Mouse (Mus musculus): ENCODE measurements around the gene Xrcc1. TPM values are rescaled to one million over a fixed set of nuclear protein-coding genes. Genes with fewer than 3 reads are reported as not detected.

The Xrcc1 gene
- total RNA-seq, 1 experiment from 2014 or later, result 51.2 TPM

DNA sequence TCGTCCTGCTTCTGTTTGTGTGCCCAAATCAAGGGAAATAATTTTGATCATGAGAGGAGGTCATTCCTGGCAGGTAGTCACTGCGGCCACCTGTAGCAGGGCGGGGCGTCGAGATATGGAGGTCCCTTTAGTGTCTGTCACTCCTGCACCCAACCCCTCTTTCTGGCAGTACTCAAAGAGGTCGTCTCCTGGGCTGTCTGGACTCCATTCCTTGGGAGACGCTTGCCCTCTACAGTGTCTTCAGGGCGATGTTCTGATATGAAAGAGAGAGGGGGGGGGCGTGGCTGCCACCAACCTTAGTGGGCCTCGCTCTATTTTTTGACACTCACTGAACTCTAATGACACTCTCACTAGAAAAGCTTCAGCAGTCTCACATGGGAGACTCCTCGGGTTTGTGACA, 16.5 kb upstream of the Xrcc1 start:
- no peak for DNase-seq

DNA sequence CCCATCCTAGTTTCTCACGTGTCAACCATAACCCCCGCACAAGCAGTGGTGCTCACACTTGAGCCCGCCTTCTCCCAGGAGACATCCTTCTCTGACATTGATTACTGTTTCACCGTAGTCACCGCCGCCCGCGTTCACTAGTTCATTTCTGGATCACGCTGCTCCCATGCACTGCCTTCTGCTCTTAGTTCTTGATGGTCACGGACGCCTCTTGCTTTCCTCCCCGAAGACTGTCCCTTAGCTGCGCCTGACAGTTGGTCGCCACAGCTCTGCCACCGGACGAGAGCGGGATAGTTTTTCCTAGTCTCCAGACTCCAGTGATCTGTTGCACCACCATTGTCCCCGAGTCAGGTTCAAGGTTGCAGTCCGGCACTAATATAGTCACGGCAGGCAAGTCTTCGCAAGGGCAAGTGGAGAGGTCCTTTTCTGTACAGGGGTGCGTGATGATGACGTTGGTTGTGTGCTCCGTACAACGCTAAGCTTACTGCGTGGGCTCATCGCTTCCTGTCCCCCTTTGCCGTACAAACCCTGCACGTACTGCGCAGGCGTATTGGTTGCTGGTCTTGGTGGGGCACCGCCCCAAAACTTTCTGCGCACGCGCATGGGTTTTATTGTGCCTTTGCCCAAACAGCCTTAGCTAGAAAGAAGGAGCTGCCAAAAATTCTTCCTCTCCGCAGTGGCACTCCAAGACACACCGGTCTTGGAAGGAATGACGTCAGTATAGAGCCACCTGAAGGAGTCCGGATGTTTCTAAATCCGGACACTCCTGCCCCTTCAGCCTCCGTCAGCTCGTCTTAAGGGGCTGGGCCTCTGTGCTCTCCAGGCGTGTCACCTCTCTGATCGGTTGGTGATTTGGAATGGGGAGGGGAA, 15.8 kb upstream of the Xrcc1 start, which contains the start of gene Irgq:
Irgq (plus strand) TSS at position 628 of the 870 bp plus-strand sequence.
- peak; percentile 99 for DNase-seq

DNA sequence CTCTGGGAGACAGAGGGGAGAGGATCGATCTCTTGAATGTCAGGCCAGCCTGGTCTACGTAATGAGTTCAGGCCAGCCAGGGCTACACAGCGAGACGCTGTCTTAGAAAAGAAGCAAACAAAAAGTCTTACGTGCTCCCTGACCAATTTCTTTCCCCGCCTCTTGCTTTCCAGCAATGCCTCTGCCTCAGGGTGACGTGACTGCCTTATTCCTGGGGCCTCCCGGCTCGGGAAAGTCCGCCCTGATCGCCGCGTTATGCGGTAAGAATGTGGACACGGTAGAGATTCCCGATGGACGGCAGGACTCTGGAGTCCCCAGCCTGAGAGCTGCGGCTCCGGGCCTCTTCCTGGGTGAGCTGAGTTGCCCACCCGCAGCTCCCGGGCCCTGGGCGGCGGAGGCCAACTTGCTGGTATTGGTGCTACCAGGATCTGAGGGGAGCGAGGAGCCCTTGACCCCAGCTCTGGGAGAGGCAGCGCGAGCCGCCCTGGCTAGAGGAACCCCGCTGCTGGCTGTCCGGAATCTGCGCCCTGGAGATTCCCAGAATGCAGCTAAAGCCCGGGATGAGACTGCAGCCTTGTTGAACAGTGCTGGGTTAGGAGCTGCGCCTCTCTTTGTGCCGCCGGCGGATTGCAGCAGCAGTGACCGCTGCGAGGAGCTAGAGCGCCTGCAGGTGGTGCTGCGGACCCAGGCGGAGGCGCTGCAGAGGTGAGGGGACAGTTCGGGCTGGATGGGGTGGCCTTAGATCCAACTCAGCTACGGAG, 14.7 kb upstream of the Xrcc1 start:
- peak; percentile 76 for DNase-seq

DNA sequence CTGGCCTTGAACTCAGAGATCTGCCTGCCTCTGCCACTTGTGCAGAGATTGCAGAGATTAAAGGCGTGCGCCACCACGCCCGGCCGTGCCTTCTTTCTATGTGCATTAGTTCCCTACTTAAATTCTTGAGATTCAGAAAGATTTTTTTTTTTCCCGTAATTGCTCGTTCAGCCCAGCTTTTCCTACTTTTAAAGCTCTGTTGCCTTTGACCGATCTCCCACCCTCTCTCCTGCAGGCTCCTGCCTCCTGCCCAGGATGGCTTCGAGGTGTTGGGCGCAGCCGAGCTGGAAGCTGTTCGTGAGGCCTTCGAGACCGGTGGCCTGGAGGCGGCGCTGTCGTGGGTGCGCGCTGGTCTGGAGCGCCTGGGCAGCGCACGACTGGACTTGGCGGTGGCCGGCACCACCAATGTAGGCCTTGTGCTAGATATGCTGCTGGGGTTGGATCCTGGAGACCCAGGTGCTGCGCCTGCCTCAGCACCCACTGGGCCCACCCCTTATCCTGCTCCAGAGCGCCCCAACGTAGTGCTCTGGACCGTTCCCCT, 13.0 kb upstream of the Xrcc1 start:
- no peak for DNase-seq

DNA sequence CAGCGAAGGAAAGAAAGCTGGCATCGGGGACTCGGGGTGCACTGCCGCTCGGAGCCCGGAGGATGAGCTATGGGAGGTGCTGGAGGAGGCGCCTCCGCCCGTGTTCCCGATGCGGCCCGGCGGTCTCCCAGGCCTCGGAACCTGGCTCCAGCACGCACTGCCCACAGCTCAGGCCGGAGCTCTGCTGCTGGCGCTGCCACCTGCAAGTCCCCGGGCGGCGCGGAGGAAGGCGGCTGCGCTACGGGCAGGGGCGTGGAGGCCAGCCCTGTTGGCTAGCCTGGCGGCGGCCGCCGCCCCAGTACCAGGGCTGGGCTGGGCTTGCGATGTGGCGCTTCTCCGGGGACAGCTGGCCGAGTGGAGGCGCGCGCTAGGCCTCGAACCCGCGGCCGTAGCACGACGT, 12.3 kb upstream of the Xrcc1 start:
- DNase-seq, result no peak

DNA sequence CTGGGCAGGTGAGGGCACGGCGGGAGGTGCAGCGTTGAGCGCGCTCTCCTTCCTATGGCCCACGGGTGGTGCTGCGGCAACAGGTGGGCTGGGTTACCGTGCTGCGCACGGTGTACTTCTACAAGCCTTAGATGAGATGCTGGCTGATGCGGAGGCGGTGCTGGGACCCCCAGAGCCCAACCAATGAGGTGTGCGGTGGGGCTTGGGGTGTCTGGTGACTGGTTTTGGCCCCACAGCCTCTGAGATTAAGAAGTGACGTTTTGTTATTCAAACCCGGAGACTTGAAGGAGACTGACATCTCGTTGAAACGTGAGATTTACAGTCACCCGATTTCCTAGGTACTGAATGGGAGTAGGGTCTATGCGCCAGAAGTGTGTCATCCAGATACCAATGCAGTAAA, 11.8 kb upstream of the Xrcc1 start:
- DNase-seq, result no peak

DNA sequence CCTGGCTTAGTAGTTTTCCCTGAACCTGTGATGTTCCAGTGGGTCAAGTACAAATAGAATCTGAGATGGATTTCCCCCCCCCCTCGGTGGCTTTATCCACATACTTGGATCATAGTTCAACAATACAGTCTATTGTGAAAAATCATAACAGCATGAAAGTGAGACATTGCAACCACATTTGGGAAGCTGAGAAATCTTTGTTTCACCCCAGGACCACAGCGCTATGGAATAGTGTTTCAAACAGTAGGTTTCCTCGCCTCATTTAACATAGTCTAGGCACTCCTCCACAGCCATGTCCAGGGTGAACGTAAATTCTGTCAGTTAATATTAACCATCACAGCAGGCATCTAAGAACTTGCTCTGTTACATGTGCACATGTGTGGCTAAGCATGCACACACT, 9.0 kb upstream of the Xrcc1 start:
- no peak for DNase-seq

DNA sequence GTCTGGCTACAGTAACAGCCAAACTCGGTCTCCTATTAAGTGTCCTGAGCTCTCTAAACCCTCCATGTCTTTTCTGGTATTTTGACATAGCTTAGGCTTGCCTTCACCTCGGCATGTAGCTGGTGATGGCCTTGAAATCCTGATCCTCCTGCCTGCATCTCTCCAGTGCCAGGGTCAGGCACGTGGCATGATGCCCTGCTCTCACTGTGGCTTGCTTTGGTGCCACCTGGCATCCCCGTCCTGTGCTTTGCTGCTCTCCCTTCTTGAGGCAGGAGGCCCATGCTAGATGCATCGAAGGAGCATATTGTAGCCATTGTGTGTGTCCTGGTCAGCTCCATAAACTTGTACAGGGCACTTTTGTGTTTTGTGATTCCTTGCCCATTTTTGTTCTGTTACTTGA, 8.5 kb upstream of the Xrcc1 start:
- DNase-seq, result peak; percentile 34

DNA sequence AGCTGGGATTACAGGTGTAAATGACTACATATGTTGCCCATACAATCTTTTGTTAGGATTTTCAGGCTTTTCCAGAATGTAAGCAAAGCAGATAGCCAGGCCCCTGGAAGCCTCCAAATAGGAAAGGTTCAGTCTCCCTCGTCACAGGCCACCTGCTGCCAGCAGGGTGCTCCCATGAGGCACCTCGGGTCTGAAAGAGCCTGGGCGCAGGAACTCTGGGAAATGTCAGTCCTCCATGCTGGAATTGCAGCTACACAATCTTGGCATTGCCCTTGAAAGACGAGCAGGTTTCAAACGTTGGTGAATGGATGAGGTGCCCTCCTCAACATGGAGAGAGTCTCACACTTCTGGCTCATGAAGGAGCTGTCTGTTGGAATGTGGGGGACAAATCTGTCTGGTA, 7.9 kb upstream of the Xrcc1 start:
- DNase-seq, result peak; percentile 36

DNA sequence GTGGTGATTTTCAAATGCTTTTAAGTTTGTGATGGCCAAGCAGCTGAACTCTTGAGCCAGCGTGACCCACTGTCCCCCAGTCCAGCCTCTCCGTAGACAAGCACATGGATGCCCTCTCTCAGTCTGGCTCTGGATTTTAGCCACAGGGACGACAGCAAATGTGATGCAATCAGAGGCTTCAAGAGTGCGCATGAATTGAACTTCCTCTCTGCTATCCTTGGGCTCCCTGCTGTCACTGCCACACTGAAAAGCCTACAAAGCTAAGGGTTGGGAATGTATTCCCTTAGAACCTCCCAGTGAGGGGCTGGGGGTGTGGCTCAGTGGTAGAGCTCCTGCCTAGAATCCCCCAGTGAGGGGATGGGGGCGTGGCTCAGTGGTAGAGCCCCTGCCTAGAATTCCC, 7.4 kb upstream of the Xrcc1 start:
- DNase-seq, result no peak

DNA sequence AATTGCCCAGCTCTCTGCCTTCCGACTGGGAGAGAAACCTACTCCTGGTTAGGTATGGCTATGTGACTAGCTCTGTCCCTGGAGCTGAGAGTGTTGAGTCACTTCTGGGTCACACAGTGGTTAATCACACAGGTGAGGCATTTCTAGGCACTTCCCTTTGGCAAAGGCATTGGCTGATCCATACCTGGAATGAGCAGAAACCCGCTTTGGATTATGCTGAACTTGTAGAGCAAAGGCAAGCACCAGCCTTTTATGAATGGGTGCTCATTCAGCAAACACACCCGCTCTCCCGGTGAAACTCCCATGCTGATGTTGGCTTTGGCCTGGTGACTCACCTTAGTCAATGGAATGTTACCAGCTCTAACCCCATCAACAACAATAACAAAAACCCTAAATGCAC, 6.4 kb upstream of the Xrcc1 start:
- no peak for DNase-seq

DNA sequence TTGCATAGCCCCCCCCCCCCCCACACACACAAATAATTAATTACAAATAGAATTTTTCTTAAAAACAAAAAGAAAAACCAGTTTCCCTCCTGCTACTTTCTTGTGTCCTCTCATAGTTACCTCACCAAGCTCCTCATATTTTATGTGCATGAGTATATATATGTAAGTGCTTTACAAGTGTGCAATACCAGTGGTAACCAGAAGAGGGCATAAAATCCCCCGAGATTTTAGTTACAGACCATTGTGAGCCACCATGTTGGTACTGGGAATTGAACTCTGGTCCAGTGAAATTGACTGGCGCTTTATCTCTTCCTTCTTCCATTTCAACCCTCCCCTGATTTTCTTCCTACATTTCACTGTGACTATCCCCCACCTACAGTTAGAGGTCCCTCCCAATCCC, 1.6 kb upstream of the Xrcc1 start:
- no peak for DNase-seq

DNA sequence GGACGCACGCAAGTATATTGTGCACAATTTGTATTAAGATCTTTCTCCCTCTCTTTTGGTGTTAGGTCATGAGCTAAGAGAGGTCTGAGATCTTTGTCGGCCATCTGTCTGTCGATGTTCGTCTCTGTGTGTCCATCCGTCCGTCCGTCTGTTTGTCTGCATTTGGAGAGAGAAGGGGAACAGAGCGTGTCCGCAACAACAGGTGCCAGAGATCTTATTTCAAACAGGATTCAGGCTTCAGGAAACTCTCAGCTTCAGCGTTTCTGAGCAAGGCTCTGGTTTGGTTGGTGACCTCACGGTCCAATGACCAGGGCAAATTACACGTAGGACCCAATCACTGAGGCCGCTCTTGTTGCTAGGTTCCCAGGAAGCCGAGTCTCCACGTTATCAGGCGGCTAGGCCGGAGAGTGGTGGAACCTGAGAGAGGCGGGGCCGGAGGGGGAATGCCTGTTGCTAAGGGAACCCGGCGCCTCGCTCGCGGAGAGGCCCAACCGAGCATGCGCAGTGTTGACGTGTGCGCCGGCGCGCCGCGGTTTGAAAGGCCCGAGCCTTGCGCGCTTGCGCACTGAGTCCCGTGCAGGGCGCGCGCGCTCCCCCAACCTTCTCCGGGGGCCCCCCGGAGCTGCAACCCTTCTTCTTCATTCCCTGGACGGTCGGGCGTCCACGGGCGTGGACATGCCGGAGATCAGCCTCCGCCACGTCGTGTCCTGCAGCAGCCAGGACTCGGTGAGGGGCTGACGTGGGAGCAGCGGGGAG, 723 bp downstream of the Xrcc1 start:
- DNase-seq, result peak; percentile 99

DNA sequence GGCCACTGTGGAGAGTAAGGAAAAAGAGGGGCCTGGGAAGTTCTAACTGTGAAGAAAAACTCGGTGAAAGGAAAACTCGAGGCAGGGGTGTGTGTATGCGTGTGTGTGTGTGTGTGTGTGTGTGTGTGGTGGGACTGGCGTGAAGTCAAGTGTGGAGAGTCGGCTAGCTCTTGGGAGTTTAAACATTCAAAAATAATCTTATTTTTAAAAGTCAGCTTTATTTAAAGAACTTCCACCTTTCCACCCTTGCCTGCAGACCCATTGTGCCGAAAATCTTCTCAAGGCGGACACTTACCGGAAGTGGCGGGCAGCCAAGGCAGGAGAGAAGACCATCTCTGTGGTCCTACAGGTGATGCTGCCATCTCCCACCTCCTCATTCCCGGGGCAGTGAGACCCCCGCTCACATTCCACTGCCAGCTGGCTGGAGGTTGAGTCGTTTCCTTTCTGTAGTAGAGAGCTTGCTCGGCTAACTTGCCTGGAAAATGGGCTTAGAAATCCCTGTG, 1.5 kb downstream of the Xrcc1 start:
- no peak for DNase-seq

DNA sequence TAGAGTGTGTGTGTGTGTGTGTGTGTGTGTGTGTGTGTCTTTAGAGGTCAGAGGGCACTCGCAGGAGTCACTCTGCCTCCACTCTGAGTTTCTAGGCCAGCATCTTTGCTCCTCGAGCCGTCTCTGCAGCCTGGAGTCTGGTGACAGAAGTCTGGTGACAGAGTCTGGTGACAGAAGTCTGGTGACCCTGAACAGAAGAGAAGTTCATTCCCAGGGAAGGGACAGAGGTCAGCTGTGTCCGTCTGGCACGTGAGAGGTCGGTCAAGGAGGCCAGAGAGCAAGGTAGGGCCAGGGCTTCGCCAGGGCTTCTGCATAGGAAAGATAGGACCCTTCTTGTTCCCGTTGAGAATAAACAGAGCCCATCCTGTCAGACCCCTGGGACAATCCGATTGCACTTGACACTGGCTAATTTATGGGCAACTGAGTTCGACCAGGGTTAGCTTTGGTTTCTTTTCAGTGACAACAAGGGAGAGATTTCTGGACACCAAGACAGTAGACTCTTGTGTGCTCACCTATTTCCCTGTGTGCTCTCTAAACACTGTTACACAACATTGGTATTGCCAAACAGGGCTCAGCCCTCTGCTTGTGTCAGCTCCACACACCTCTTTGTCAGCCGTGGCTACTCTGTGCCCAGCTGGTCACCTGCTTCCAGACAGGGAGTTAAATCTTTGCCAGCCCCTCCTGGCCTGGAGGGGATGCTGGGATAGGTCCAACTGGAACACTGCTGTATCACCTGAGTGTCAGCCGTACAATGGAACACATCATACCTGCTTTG, 6.1 kb downstream of the Xrcc1 start:
- DNase-seq, result no peak

DNA sequence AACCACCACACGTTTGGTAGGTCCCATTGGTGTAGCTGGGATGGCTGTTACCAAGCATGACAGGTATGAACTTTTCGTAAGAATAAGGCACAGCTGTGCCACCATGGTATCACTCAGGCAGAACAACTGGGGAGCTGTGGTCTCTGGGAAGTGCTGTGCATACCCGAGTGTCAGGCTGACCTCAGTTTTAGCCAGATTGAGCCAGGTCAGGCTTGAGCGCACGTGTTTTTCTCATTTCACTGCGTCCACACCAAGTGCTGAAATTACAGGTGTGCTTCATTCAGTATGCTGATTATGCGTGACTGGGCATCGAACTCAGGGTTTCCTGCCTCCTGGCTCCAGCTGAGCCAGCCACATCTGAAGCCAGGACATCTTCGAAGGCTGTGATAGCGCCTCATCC, 9.7 kb downstream of the Xrcc1 start:
- DNase-seq, result no peak

DNA sequence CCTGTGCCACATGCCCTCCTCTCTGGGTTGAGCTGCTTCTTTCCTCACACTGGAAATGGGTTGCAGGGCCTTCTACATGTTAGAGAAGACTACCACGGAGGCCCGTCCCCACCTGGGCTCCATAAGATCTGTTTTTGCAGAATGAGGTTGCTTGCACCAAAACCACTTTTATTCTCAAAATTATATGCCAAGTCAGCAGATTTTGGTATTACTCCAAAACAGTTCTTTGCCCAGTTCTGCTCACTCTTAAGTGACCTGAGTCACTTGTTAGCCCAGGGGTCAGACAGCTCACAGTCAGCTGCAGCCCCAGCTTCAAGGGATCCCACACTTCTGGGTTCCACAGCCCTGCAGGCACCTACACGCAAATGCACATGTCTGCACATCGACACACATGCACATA, 15.4 kb downstream of the Xrcc1 start:
- no peak for DNase-seq

DNA sequence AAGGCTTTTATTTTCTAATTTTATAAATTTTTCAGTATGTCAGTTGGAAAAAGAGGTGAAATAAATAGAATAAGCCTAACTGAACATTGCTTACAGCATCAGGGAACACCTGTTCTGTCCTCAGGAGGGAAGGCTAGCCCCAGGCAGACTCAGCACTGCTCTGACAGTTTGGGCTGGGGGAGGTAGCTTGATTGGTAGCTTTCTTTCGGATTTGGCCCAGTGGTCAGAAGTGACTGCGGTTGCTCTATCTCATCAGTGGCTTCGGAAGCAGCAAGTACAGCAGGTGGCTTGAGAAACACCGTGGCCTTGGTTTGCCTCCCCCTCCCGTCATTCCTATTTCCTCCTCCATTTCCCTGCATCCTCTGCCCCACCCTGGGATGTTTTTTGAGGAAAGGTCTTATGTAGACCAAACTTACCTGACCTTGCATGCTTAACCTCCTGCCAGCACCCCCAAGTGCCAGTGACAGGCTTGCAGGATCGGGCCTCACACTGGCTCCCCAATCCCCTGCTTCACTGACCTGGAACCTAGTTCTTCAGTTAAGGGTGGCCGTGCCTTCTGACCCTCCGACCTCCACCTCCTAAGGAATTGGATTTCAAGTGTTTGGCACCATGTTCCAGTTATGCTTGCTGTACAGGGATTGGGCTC, 17.2 kb downstream of the Xrcc1 start:
- no peak for DNase-seq

DNA sequence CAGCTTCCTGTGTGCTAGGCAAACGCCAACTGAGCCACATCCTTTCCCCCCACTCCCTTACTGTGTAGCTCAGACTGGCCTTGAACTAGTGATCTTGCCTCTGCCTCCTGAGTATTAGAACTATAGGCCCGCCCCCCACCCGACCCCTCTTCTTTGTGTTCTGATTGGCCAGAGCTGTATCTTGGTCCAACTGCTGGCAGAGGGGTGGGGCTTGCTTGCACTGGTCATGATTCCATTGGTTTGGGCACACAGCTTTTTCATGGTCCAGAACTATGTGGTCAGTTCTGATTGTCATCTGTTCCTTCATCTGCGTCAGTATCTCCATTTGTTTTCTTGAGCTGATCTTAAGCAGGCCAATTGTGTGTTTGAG, 17.7 kb downstream of the Xrcc1 start:
- DNase-seq, result no peak

DNA sequence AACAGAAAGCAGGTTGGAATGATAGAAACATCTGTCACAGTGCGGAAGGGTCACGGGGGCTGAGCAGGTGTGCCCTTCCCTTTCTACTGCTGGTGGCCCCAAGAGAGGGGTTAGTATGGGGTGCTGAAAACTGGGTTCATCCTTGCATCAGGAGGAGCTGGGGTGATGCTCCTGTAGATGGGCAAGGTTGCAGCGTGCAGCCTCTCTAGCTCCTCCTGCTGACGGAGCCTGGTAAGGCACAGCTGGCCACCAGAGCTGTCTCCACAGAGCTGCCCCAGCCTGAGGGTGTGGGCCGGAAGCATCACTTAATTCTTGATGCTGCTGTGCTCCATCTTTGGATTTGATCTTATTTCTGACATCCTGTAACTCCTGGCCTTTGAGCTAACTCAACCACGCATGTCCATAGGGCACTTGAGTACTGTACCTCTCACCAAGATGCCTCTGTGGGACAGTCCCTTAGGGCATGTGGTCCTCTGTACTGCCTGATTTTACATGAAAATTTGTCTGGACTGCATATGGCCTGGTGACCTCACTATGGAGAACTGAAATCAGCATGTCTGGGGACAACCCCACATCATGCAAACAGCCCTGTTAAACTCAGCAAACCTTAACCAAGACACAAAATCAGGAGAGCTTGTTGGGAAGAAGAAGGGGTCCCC, 18.6 kb downstream of the Xrcc1 start:
- peak; percentile 71 for DNase-seq

DNA sequence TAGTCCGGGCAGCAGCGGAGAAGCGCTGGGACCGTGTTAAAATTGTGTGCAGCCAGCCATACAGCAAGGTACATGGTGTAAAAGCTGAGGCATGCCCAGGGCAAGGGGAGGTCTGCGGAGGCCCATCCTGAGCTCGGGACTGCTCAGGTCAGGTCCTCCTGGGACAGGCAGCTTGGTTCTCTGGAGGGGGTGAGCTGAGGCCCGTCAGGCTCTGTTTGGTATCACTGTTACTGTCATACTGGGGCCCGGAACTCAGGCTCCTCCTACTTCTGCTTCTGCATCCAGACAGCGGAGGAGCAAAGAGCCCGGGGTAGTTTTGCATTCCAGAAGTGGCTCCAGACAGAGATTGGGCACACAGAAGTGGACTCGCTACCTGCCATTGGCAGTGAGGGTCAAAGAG, 19.5 kb downstream of the Xrcc1 start:
- DNase-seq, result no peak
